ENCODE assay signal across 9 mouse cellular contexts in the genomic region with DNA sequence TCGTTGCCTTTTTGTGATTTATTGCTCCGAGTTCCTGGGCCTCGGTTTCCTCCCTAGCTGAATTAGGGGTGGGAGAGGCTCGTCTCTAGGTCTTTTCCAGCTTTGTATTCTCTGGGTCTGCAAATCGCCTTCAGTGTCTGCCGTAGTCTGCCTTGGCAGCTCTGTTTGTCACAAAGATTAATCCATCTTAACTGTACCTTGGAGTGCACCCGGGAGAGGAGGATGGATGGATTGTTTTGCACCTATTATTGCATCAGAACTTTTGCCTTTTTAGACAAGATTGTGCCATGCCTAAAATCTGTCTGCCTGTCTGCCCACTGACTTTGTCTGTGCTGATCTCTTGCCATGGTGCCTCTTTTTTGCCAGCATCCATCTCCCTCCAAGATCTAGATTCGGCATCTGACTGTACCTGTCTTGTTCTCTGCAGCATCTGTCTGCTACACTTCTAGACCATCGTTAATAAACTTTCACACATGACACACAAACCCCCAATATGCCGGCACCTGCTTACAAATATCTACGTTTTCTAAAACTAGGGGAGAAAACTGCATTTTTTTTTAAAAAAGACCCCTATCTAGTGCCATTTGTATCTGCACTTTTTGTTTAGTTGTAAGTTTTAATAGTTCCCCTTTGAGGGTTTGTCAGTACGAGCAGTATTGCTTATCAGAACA.
DNase-seq lines count a peak whose midpoint lies in the region; ATAC-seq lines count a peak whose summit lies in the region.
"Had no signal": no experiment of that assay in that cellular context is flagged by ENCODE, and none has a peak within 500 bp of the region (broad histone marks: within the 10 kb centered on the region; RNA-seq: fewer than 3 reads in every experiment).

No protein-coding gene starts in this region.

- H3K4me3 ChIP-seq in heart, embryonic 13.5 days = peak overlapping the region; percentile 63
- peak overlapping the region; percentile 51 for H3K4me3 ChIP-seq in forebrain, embryonic 12.5 days (replicated peaks)

- WGBS in heart, embryonic 13.5 days = 48% methylated on average over 12 of the region's 12 CpGs
- WGBS in forebrain, embryonic 12.5 days = 22% methylated on average over 12 of the region's 12 CpGs

- no peaks in the 10 kb centered on the region for H3K27me3 ChIP-seq in heart, embryonic 13.5 days (replicated peaks)
- H3K27me3 ChIP-seq in forebrain, embryonic 12.5 days = no peaks in the 10 kb centered on the region

- H3K36me3 ChIP-seq in heart, embryonic 13.5 days = no peaks in the 10 kb centered on the region
- no peaks in the 10 kb centered on the region for H3K36me3 ChIP-seq in forebrain, embryonic 12.5 days (replicated peaks)

- no peak for ATAC-seq in heart, embryonic 13.5 days (ENCODE audit: extremely low read depth, insufficient number of reproducible peaks, low FRiP score, low TSS enrichment)
- no peak for ATAC-seq in forebrain, embryonic 12.5 days (ENCODE audit: low FRiP score)
- ATAC-seq in megakaryocyte progenitor cell, adult 5-6 weeks (replicated peaks; ENCODE audit: poor library complexity) = 0 out of 2 replicates have a peak, but pooled peaks have one; percentile 27

- peaks cover 61% of the 10 kb centered on the region for H3K4me1 ChIP-seq in heart, embryonic 13.5 days
- peaks cover 40% of the 10 kb centered on the region for H3K4me1 ChIP-seq in forebrain, embryonic 12.5 days

- no peak for DNase-seq in heart, adult 18-20 months
- DNase-seq in brain, adult 2 months (ENCODE audit: low read depth, low spot score) = peak; percentile 50
- DNase-seq in thymus, postnatal 14 days = no peak
- DNase-seq in gastrocnemius, postnatal 36 days = no peak
- DNase-seq in MN1 (ENCODE audit: low spot score) = no peak
- DNase-seq: thymus, postnatal 36 days had no signal

- peak overlapping the region; percentile 90 for H3K9ac ChIP-seq in heart, embryonic 13.5 days
- peak overlapping the region; percentile 79; the same call in 1 of the 2 replicates for H3K9ac ChIP-seq in forebrain, embryonic 12.5 days

- H3K4me2 ChIP-seq in heart, embryonic 13.5 days = peak overlapping the region; percentile 85
- H3K4me2 ChIP-seq in forebrain, embryonic 12.5 days = peak overlapping the region; percentile 66

- H3K27ac ChIP-seq in heart, embryonic 13.5 days (replicated peaks) = peak overlapping the region; percentile 93
- H3K27ac ChIP-seq in forebrain, embryonic 12.5 days = peak overlapping the region; percentile 98

- H3K9me3 ChIP-seq in heart, embryonic 13.5 days = no peaks in the 10 kb centered on the region
- H3K9me3 ChIP-seq in forebrain, embryonic 12.5 days = no peaks in the 10 kb centered on the region

- intact Hi-C loops in gastrocnemius, postnatal 36 days (cut with DNase I) = no loop called here
